Mouse (Mus musculus) ovary, postnatal 36 days (tissue): Measurements from ENCODE around the gene Rgn.
A peak's percentile ranks its signal among the peaks of the same experiment; 100 is the strongest.

Experiments used
- DNase-seq: peaks from one replicate; pipeline ENCODE4 v3.0.0; 2022; ENCODE audit warnings: low spot score, mixed read lengths

The Rgn gene

DNA sequence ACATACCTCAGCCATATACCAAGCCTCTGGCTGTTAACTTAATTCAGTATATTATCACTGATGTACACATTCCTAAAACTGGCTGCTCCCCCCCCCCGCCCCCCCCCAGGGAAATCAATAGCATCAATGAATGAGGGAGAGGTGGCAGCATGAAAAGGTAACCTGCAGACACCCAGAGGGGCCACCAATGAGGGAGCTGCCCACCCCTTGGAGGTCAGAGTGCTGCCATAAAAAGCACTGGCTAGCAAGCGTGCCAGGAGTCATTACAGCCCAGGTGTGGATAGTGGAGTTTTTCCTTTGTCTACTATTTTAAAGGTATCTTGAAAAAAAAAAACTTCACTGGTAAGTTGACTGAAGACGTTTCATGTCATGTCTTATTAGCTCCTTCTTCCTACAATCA is at the start of gene Rgn:
Gene Rgn, plus strand, starts transcription at position 256 of the 400 bp plus-strand sequence.
- no peak for DNase-seq

GRCm38 (mm10) chrX:20520290-20520939 is 29.2 kb upstream of the Rgn start:
- DNase-seq, result no peak

DNA sequence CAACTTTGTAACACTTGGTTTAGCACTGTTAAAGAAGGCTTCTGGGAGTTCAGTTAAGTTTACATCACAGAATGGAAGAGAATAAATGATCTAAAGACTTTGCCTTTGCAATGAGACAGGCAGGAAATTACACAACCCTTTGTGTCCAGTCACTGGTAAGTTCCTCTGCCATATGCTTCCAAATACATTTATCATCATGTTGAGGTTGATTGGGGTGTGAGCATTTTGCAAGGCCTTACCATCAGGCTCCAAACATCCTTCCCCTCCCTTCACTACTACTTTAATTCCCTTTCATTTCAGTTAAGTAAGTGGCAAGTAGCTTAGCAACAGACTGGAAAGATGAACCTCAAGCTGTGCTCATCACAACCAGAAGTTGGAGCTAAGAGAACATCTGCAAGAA is 28.0 kb upstream of the Rgn start:
- DNase-seq, result no peak

- no peak for DNase-seq
Measured at GRCm38 (mm10) chrX:20532621-20533020, 17.0 kb upstream of the Rgn start.

DNA sequence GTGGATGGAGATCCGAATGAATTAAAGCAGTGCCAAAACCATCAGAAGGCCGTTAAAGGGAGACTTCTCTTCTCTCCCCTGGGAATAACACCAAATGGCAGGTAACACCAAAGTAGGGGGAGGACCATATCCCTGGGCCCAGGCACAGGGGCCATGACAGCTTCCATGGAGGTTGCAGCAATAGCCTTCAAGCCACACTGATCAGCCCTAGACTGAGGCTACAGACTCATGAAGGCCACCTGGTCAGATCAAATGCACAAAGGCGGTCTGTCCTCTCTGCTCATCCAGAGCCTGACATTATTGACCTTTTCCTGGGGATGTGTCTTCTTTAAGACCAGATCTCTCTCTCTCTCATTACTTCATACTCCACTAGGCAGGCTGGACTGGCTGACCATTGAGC is 5.7 kb upstream of the Rgn start:
- DNase-seq, result no peak

GRCm38 (mm10) chrX:20547609-20548008 is 2.0 kb upstream of the Rgn start:
- DNase-seq, result peak; percentile 19

DNA sequence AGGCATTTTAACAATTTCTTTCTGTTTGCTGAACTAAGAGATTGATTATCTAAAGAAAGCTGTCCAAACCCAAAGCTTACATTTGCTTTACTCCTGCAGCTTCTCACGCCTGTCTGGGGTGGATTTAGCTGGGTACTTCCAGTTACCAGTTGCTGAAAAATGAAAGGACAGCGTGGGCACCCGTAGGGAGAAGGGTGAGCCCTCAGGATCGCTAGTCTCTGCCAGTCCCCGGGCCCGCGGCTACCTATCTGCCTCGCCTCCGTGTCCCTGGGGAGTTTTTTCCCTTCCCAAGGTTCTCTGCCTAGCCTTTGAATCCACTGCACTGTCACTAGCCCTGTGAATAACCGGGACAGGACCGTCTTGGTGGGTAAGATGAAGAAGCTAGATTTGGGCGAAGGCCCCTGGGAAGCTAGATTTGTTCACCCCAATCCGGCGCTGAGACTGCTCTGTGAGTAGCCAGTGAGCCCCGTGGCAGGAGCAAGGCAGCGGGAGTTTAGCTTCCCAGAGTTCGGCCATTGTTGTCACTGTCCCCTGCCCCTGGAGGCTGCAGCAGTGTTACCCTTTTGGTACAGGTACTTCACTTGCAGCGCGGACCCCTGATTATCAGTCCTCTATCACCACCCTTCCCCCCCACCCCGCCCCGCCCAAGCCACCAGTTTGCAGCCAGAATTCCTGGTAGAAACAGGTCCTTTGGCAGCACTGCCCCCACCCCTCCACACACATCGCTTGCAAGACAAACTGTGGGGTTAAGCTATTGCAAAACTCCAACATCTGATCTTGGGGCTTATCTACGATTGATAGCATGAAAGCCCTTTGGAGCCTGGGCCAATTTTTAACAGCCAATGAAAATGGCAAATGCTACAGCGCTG is 1.3 kb upstream of the Rgn start:
- peak; percentile 19 for DNase-seq

- no peak for DNase-seq
Measured at GRCm38 (mm10) chrX:20548880-20549440, 627 bp upstream of the Rgn start.

DNA sequence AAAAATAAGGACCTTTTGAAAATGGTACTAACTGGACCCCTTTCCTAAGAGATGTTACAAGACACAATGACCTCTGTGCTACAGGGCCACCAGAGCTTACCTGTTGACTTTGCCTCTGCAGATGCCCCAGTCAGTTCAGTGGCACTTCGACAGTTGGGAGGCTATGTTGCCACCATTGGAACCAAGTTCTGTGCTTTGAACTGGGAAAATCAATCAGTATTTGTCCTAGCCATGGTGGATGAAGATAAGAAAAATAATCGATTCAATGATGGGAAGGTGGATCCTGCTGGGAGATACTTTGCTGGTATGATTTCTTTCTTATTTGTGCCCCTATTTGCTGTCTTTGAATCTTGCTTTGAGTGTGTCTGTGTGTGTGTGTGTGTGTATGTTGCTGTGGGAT is 2.6 kb downstream of the Rgn start:
- DNase-seq, result no peak

DNA sequence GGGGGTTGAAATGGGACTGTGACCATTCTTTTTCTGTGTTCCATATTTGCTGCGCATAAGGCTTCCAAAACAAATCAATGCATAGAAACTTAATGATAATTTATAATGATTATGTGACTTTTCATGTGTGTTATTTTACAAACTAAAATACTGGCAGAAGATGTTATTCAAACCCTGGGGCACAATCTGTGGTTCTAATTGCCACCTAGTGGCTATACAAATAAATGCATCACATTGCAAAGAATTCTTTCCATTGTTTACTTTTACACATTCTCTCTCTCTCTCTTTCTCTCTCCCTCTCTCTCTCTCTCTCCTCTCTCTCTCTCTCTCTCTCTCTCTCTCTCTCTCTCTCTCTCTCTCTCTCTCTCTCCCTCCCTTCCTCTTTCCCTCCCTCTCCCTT is 12.3 kb downstream of the Rgn start:
- no peak for DNase-seq

DNA sequence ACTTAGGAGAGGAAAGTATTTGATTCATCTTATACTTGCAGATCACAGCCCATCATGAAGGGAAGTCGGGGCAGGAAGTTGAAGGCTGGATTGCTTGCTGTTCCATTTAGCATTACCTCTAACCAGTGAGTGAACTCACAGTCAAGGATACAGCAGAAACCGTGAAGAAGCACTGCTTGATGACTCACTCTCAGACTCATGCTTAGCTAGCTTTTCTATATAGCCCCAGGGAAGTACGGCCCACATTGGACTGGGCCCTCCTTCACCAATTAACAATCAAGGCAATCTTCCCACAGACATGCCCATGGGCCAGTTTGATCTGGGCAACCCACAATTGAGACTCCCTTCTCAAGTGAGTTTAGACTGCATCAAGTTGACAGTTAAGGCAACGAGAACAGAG is 14.4 kb downstream of the Rgn start:
- DNase-seq, result no peak

DNA sequence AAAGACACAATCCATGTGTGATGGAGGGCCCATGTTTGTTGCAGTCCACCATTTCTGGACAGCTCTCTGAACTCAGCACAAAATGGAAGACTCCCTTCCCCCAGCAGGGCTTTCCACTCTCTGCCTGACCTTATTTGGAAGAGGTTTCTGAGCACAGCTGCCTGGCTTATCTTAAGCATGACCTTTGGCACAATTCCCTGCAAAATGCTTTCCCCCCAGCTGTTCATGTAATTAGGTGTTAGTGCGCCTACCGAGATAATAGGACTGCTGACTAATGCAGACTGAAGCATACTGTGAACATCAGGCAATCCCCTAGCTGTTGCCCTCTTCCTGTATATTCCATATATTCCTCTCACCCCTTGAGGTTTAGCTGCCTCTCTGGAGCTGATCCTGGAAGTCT is 21.4 kb downstream of the Rgn start:
- no peak for DNase-seq

- DNase-seq, result no peak
Measured at GRCm38 (mm10) chrX:20572683-20573082, 23.1 kb downstream of the Rgn start.

GRCm38 (mm10) chrX:20573927-20574326 is 24.3 kb downstream of the Rgn start:
- no peak for DNase-seq

GRCm38 (mm10) chrX:20587968-20588367 is 38.4 kb downstream of the Rgn start:
- no peak for DNase-seq

DNA sequence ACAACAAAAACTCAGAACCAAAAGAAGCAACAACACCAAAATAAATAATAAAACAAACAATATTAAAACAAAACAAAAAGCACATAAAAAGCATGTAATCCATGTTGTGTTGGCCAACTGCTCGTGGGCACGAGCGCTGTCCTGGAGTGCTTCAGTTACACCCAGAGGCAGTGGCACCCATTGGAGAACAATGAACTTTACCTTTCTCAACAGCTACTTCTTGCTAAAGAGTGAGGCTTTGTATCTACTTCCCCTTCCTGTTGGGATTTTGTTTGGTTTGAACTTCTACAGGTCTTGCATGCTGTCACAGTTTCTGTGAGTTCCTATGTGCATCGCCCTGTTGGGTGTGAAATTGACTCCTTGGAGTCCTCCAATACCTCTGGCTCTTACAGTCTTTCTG is 58.9 kb downstream of the Rgn start:
- no peak for DNase-seq
